Mouse (Mus musculus): ENCODE measurements around the gene Lhfpl2.
A peak's percentile ranks its signal among the peaks of the same experiment; 100 is the strongest.

Gene Lhfpl2

GRCm38 (mm10) chr13:94098369-94099084 lies 40.9 kb downstream of the Lhfpl2 start:
- DNase-seq (ENCODE audit: low read depth, low spot score), result no peak

- no peak for DNase-seq (ENCODE audit: low read depth, low spot score)
Measured at GRCm38 (mm10) chr13:94099087-94099486, 41.5 kb downstream of the Lhfpl2 start.

- no peak for DNase-seq (ENCODE audit: low read depth, low spot score)
Measured at GRCm38 (mm10) chr13:94100361-94100760, 42.8 kb downstream of the Lhfpl2 start.

DNA sequence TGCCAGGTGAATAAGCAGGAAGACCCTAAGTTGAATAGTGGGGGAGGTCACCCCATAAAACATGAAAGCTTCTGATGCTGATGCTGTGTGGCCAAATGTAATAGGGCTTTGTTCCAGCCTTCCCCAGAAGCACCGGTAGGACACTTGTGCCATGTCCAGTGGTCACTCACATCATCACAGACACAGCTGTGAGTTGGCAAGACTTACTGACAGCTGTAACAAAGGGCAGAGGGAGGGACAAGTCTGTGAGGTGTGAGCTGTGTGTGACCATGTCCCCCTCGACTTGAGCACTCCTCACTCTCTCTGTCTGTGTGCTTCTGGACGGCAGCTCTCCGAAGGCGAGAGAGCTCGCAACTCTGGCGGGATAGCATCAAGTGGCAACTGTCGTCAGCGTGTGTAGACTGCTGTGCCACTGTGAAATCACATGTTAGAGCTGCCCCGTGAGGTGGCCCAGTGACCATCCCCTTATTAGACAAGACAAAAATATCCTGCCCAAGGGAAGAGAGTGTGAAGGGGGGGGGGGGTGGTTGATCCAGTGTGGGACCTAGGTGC lies 43.5 kb downstream of the Lhfpl2 start:
- DNase-seq (ENCODE audit: low read depth, low spot score), result no peak

DNA sequence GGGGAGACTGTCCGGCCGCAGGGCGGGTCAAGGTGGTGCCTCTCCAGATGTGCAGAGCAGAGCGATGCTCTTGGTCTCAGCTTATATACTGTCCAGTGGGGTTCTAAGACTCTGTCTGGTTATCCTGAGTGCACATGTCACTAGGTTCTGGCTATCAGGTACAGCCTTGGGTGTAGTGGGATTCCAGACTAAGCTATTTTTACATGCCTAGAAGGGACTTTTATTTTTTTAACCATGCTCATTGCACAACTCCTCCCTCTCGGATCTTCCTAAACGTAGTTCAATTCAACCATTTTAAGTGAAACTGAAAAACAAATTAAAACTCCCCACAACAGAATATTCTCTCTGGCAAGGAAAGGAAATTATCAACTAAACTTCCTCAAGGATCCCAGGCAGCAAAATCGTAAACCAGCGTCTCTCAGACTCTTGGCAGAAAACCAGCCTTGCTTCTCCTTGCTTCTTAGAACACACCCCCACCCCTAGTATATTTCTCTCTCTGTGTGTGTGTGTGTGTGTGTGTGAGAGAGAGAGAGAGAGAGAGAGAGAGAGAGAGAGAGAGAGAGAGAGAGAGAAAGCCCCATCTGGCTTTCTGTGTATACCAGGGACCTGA lies 47.4 kb downstream of the Lhfpl2 start:
- DNase-seq (ENCODE audit: low read depth, low spot score), result no peak

- no peak for DNase-seq (ENCODE audit: low read depth, low spot score)
Measured at GRCm38 (mm10) chr13:94106431-94106830, 48.8 kb downstream of the Lhfpl2 start.

- no peak for DNase-seq (ENCODE audit: low read depth, low spot score)
Measured at GRCm38 (mm10) chr13:94106983-94107382, 49.4 kb downstream of the Lhfpl2 start.

- DNase-seq (ENCODE audit: low read depth, low spot score), result no peak
Measured at GRCm38 (mm10) chr13:94110556-94110955, 53.0 kb downstream of the Lhfpl2 start.

- no peak for DNase-seq (ENCODE audit: low read depth, low spot score)
Measured at GRCm38 (mm10) chr13:94115476-94115875, 57.9 kb downstream of the Lhfpl2 start.

DNA sequence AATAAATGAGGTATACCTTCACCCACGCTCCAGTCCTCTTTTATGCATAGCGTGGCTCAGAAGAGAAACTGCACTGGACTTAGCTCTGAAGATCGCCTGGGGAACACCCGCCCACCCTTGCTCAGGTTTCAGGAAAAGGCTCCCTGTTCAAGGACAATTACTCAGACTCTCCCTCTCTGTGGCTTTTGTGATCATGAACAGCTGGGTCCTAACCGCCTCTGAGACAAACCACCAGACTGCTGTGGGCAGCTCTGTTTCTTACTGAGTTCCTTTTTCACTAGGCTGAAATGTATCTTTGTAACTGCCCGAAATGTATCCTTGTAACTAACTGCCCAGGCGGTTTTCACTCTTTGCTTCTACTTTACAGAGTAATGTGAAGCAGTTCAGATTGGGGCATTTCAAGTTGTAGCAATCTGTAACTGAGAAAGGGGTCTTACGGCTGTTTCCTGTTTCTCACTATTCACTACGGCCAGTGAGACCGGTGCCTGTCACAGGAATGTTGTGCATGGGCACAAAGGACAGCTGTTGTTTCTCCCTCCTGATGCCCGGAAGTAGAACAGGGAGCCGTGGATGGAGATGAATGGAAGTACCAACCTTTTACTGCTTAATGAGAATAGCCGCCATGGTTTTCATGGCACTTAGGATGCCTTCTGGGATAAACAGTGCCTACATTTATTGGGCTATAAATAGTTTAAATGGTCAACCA lies 59.3 kb downstream of the Lhfpl2 start:
- DNase-seq (ENCODE audit: low read depth, low spot score), result peak; percentile 72

GRCm38 (mm10) chr13:94117522-94117921 lies 59.9 kb downstream of the Lhfpl2 start:
- no peak for DNase-seq (ENCODE audit: low read depth, low spot score)

DNA sequence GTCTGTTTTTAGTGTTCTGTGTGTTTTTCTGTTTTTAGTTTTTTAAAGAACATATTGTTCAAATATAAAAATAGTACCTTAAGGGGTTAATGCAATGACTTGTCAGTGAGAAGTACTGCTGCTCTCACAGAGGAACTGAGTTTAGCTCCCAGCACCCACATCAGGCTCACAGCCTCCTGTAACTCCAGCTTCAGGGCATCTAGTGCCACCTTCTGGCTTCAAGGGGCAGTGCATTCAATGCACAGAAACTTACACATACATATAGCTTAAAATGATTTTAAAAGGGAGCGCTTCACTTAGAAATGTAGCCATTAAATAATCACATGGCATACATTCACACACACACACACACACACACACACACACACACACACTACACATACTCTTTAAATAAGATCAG lies 60.5 kb downstream of the Lhfpl2 start:
- no peak for DNase-seq (ENCODE audit: low read depth, low spot score)

GRCm38 (mm10) chr13:94119309-94119708 lies 61.7 kb downstream of the Lhfpl2 start:
- DNase-seq (ENCODE audit: low read depth, low spot score), result no peak

- DNase-seq (ENCODE audit: low read depth, low spot score), result no peak
Measured at GRCm38 (mm10) chr13:94122703-94123592, 65.4 kb downstream of the Lhfpl2 start.

- no peak for DNase-seq (ENCODE audit: low read depth, low spot score)
Measured at GRCm38 (mm10) chr13:94130394-94130793, 72.8 kb downstream of the Lhfpl2 start.

- no peak for DNase-seq (ENCODE audit: low read depth, low spot score)
Measured at GRCm38 (mm10) chr13:94131135-94131534, 73.5 kb downstream of the Lhfpl2 start.

DNA sequence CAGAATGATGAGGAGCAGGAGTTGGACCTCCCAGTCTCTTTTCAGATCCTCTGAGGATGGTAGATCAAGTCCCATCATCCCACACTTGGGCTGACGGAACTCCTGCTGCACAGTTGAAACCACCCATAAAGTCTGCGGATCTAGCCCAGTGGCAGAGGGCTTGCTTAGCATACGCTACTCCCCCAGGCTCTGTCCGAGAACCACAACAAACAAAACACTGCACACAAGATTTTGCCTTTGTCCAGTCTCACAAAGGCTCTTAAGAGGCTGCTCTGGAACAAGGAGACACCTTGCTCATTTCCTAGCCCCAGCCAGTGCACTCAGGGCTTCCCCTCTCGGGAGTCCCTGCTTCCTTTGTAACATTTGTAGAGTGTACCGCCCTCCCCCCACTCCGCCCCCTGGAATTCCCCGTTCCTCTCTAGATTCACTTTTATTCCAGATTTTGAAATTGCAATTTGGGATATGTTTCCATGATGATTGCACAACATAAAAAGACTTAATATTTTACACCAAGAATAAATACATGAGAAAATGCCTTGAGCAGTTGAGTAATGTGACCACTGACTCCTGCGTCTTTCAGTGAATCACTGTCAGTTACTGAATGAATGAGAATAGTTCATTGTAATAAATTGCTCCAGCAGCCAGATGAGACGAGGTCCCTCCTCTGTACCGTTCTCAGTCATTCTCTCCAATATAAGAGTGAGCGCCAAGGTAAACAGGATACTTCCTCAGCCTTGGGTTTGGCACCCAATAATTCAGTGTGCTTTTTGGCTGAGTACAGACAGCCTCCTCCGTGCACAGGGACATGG lies 74.8 kb downstream of the Lhfpl2 start:
- DNase-seq (ENCODE audit: low read depth, low spot score), result no peak

DNA sequence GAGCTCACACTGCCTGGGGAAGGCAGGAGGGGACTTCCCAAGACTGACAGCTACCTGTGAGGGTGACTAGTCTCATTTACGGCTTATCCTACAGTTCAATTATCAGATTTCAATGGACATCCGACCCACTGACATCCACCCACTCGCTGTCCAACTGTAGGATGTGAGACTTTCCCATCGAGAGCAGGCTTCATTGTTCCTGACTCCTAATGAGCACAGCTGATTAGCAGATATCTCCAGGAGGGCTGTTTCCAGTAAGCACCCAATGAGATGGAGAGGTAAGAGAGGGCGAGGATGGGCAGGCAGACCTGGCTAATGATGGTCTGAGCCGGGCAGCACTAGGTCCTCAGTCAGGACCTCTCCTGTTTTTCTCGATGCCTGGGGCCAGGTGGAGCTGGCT lies 77.0 kb downstream of the Lhfpl2 start:
- no peak for DNase-seq (ENCODE audit: low read depth, low spot score)

DNA sequence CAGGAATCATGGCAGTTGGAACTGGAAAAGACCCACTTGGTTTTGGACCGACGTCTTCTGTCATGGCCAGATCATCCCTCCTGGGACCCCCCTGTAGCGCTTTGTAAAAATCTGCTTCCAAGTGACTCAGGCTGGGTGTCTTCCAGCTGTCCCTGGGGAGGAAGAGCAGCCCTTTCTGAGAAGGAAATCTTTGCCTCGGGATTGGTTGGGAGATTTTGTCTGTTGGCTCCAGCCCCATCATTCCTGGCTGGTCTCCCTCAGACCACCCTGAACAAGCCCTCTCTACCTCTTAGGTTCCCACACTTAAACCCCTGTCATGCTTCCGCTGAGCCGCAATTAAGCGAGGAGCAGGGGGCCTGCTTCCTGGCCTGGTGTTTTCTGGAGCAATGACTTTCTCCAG lies 77.6 kb downstream of the Lhfpl2 start:
- DNase-seq (ENCODE audit: low read depth, low spot score), result no peak

DNA sequence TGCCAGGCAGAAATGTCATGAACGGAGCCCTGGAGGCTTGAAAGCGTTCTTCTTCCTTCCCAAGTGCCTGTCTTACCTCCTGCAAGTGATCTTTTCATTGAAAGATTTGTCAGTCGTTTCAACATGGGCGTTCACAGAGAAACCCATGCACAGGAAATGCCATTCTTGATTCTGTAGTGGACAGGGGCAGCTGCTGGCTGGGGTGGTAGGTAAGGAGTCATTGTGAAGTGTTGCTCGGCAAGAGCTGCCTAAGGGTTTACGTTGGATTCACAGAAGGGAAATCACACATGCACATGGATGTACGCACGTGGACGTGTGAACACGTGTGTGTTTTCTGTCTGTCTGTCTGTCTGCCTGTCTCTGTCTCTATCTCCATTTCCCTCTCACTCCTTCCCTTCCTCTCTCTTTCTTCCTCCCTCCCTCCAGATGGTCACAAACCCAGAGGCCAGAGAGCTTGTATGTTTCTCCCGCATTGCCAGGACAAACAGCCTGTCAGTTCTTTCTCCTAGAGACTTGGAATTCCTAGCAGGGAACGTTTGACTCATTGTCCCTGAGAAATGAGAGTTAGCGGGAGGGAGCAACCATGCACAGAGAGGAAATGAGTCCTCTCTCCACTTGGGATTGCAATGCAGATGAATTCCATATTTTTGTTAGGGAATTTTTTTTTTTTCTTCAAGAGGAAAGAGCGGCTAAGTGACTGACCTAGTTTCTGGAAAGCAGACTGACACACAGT lies 82.3 kb downstream of the Lhfpl2 start:
- no peak for DNase-seq (ENCODE audit: low read depth, low spot score)

Data from forelimb bud, embryonic 11.5 days (tissue).